Mouse (Mus musculus) ES-Bruce4 (cell line): ENCODE results near the gene Tgoln1.

Source experiments
- CTCF ChIP-seq: IDR thresholded peaks from one replicate; pipeline ENCODE4 v1.8.1; 2011; ENCODE audit warnings: low read depth, low read length
- POLR2A ChIP-seq: IDR thresholded peaks from one replicate; pipeline ENCODE4 v1.8.1; 2011; ENCODE audit warnings: low read length; ENCODE audit not compliant: insufficient read depth

DNA sequence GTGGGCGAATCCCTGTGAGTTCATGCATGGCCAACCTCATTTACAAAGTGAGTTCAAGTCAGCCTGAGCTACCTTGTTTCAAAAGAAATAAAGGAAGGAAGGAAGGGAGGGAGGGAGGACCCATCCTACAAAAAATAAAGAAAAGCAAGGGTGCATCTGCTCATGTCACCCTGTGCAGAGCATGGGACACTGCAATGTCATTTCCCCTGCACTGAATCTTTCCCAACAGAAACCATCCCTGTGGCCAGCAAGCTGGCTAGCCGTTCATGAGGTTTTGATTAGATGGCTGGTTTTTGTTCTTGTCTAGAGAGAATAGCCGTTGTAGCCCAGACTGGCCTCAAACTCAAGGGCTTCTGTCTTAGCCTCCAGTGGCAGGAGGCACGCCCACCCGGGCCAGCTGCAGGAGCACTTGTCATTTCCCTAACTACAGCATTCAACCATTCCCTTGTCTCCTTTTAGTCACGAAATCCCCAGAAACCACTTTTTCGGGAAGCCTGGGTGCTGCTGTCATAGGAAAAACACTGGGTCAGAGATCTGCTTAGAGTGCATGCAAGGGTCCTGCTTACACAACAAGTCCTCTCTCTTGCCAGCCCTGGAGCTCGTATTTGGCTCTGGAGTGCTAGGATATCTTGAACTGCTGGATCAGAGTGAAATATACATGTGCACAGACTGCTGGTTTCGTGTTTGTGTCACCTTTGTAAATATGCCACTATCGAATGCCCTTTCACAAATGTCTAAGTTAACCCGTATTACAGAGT is 35.0 kb downstream of the Tgoln1 start:
- no peak for TF ChIP-seq POLR2A
- TF ChIP-seq CTCF, result no peak
